Mouse (Mus musculus): ENCODE results near the gene 4933427D14Rik. TPM values are rescaled to one million over a fixed set of nuclear protein-coding genes. Genes with fewer than 3 reads are reported as not detected.
A peak's percentile ranks its signal among the peaks of the same experiment; 100 is the strongest.

The 4933427D14Rik gene
- 7.1 and 9.4 TPM in 2 replicates for polyA plus RNA-seq (2016; fragmentation: Nextera tagmentation; extraction: Ambion mirVana)

DNA sequence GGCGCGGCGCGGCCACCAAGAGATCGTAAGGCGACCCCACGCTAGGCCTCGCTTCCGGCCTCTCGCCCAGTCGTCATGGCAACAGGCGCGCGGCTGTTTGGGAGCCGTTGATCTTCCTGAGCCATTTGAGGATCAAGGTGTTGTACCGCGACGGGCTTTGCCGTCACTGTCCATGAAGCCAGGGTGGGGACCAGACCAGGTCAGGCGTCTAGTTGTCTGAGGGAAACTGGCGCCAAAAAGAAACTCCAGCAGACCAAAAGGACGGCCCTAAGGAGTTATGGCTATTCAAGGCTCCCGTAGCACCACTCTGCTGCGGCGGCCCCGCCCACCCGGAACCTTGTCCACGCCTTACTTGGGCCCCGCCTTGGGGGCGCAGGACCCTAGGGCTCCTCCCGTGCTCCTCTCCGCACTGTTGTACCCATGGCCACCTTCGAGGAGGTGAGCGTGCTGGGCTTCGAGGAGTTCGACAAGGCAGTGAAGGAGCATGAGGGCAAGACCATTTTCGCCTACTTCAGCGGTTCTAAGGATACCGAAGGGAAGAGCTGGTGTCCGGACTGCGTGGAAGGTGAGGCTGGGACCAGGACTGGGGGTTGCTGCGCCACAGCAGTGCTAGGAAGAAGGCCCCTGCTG, at the start of gene 4933427D14Rik, which contains the start of gene Txndc17:
Gene 4933427D14Rik (minus strand): TSS at position 256 of the 630 bp plus-strand sequence.
Gene Txndc17 (plus strand): TSS at position 344 of the 630 bp plus-strand sequence.
- Histone ChIP-seq H3K4me1 (peaks cover 24% of the 10 kb centered on the region), H3K36me3 (peaks cover 30% of the 10 kb centered on the region), H3K27ac (peak within 1 kb of the TSS; percentile 89), H3K9me3 (no peaks in the 10 kb centered on the region), H3K4me3 (peak within 1 kb of the TSS; percentile 92), H3K27me3 (ENCODE audit: insufficient read depth, poor library complexity, severe bottlenecking) (no peaks in the 10 kb centered on the region)
- WGBS = under 1% methylated on average over 42 of the region's 42 CpGs
- peak; percentile 96 for DNase-seq (ENCODE audit: low spot score)

DNA sequence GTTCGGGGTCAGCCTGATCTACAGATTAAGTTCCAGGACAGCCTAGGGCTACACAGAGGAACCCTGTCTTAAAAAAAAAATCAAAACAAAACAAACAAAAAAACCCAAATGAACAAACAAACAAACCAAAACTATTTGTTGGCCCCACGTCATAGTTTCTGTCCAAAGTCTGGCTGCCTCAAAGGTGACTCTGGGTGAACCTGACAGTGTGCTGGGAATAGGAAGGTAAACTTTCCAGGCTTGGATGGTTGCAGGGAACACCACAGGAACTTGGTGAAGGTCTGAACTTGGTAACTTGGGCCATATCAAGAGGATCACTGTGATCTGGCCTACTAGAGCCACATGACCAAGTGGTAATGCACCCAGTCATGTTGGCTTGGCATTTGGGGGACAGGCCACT, 49.2 kb upstream of the 4933427D14Rik start:
- Histone ChIP-seq H3K4me3 (no peak overlapping the region), H3K27ac (no peak overlapping the region), H3K4me1 (no peaks in the 10 kb centered on the region), H3K9me3 (no peaks in the 10 kb centered on the region), H3K36me3 (no peaks in the 10 kb centered on the region), H3K27me3 (ENCODE audit: insufficient read depth, poor library complexity, severe bottlenecking) (peaks cover 23% of the 10 kb centered on the region)
- no peak for DNase-seq (ENCODE audit: low spot score)
- WGBS = 70% methylated on average over 2 of the region's 2 CpGs

DNA sequence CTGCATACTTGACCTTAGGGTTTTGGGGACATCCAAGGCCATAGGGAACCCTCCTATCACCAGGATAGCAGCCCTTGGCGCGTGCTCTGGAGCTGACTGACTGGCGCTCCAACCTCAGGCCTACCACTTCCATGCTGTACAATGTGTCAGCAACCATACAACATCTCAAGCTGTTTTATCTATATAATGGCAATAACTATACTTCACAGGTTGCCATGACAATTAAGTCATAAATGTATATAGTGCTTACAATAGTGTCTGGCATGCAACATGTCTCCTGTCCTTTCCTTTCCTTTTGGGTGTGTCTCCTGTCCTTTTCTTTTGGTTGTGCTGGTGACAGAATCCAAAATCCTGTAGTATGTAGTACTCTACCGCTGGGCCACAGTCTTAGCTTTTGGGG, 48.4 kb upstream of the 4933427D14Rik start:
- Histone ChIP-seq H3K27ac (no peak overlapping the region), H3K4me1 (no peaks in the 10 kb centered on the region), H3K9me3 (no peaks in the 10 kb centered on the region), H3K4me3 (no peak overlapping the region), H3K36me3 (no peaks in the 10 kb centered on the region), H3K27me3 (ENCODE audit: insufficient read depth, poor library complexity, severe bottlenecking) (peaks cover 23% of the 10 kb centered on the region)
- DNase-seq (ENCODE audit: low spot score) = no peak
- 89% methylated on average over 4 of the region's 4 CpGs for WGBS

DNA sequence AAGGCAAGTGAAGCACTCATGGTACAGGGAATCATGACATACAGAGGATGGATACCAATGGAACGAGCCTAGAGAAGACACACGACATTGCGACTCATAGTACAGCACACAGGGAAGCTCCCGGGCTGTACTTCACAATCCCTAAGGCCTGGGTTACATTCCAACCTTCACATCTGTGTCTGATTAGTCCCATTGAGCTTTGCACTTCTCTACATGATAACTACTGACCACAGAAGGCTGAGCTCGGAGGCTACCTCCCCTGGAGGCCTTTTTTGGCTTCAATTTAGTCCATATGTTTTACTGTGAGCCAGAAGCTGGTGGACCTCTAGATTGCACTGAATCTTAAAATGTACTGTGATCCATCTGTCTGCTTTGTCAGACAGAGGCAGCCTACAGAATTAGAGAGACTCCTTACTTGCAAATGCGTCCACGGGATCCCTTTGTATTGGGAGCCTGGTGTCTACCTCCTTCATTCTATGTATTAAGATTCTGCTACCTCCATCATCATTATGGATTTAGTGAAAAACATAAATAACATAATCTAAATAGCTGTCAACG, 38.0 kb upstream of the 4933427D14Rik start:
- no peak for DNase-seq (ENCODE audit: low spot score)
- H3K27ac ChIP-seq = no peak overlapping the region
- no peaks in the 10 kb centered on the region for H3K4me1 ChIP-seq
- peaks cover 13% of the 10 kb centered on the region; the same call in 1 of the 2 replicates for H3K27me3 ChIP-seq (ENCODE audit: insufficient read depth, poor library complexity, severe bottlenecking)
- H3K9me3 ChIP-seq = no peaks in the 10 kb centered on the region
- H3K36me3 ChIP-seq = no peaks in the 10 kb centered on the region
- WGBS = 73% methylated on average over 8 of the region's 8 CpGs
- H3K4me3 ChIP-seq = no peak overlapping the region

DNA sequence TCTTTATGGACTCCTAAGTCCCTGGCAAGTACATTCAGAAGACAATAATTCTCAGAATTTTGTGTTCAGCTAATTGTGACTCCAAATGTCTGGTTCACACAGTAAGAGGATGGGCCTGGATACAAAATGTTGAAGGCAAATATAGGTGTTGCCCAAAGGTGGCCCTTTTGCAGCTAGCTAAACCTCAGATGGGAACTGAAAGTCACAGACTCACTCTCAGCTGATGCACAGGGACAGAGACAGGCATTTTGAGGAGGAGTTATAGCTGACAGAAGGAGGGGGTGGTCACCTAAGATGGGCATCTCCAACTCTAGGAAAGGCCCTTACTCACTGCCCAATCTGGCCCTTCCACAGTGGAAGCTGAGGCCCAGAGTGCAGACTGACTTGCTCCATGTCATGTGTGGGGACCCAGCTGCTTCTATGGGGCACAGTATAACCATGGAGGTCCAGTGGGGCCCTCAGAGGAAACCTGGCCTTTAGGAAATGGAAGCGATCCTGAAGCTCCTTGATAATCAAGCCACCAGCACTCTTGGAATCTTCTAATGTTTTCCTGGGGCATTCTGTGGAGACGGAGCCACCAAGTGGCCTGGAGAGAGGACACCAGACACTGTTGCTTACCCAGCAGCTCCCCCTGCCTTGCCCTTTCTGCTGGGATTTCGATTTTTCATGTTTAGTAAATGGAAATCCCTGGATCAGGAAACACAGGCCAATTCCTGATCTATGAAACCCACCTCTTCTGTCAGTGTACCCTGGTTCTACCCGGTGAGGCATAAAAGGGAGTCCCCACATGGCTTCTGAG, 33.0 kb upstream of the 4933427D14Rik start:
- WGBS = 60% methylated on average over 4 of the region's 4 CpGs
- Histone ChIP-seq H3K4me3 (no peak overlapping the region), H3K27me3 (ENCODE audit: insufficient read depth, poor library complexity, severe bottlenecking) (peaks cover 6% of the 10 kb centered on the region; the same call in 1 of the 2 replicates), H3K36me3 (no peaks in the 10 kb centered on the region), H3K27ac (no peak overlapping the region), H3K4me1 (no peaks in the 10 kb centered on the region), H3K9me3 (no peaks in the 10 kb centered on the region)
- no peak for DNase-seq (ENCODE audit: low spot score)

DNA sequence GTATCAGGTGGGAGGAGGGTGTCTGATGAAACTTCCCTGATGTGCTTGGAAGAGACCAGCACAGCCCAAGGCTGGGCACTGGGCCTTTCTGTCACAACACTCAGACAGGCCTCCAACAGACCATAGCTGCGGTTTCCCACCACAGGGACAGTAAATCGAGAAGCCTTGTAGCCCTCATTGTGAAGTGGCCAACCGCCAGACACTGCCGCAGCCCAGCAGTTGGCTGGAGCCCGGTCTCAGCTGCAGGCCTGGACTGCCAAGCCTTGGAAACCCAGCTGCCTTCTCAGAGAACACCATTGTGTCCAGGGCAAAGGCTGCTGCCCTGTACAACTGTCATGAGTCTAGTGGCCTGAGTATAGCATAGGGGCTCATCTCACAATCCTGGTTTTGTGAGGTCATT, 26.8 kb upstream of the 4933427D14Rik start:
- Histone ChIP-seq H3K9me3 (no peaks in the 10 kb centered on the region), H3K36me3 (no peaks in the 10 kb centered on the region), H3K4me3 (no peak overlapping the region), H3K4me1 (no peaks in the 10 kb centered on the region), H3K27ac (no peak overlapping the region), H3K27me3 (ENCODE audit: insufficient read depth, poor library complexity, severe bottlenecking) (0 out of 2 replicates have a peak, but pooled peaks cover 4% of the 10 kb centered on the region)
- DNase-seq (ENCODE audit: low spot score) = no peak
- 73% methylated on average over 5 of the region's 5 CpGs for WGBS

DNA sequence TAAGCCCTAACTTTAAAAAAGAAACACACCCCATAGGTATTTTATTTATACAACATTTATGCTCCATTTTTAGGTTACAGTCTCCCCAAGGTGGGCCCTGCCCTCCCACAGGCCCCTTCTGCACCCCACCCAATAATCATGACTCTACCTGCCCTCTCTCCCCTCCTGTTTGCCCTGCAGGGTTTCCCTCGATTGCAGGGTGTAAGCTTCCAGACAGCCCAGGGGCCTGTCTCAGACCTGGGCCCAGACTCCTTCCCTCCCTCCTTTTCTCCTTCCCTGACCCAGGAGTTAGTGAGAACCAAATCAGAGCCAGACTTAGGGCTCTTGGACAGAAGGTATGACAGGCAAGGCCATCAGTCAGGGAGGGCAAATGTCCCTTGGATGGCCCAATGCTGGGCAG, 25.7 kb upstream of the 4933427D14Rik start:
- WGBS = 52% methylated on average over 1 of the region's 1 CpGs
- H3K4me1 ChIP-seq = no peaks in the 10 kb centered on the region
- no peaks in the 10 kb centered on the region for H3K9me3 ChIP-seq
- H3K4me3 ChIP-seq = no peak overlapping the region
- H3K36me3 ChIP-seq = no peaks in the 10 kb centered on the region
- peak; percentile 64 for DNase-seq (ENCODE audit: low spot score)
- H3K27me3 ChIP-seq (ENCODE audit: insufficient read depth, poor library complexity, severe bottlenecking) = peaks cover 9% of the 10 kb centered on the region; the same call in 1 of the 2 replicates
- H3K27ac ChIP-seq = no peak overlapping the region

DNA sequence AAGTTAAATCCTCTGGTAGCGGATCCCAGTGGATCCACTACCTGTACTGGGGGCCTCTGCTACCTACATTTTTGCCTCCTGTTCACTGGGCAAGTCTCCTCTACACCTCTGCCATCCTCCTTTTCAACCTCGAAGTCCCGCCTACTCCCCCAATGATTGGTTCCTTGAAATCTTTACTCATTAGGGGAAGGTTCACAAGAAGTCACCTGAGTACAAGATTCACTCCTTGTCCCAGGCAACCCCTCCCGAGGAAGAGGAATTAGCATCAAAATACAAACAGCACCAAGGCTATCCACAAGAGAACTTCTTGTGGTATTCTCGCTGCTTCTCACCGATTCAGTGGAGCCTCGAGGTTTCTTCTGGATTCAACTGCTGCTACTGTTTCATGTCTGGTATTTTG, 24.8 kb upstream of the 4933427D14Rik start:
- no peaks in the 10 kb centered on the region for H3K9me3 ChIP-seq
- peak; percentile 64 for DNase-seq (ENCODE audit: low spot score)
- WGBS = 77% methylated on average over 7 of the region's 7 CpGs
- no peaks in the 10 kb centered on the region for H3K36me3 ChIP-seq
- H3K27ac ChIP-seq = no peak overlapping the region
- H3K4me3 ChIP-seq = no peak overlapping the region
- no peaks in the 10 kb centered on the region for H3K4me1 ChIP-seq
- H3K27me3 ChIP-seq (ENCODE audit: insufficient read depth, poor library complexity, severe bottlenecking) = peaks cover 9% of the 10 kb centered on the region; the same call in 1 of the 2 replicates

DNA sequence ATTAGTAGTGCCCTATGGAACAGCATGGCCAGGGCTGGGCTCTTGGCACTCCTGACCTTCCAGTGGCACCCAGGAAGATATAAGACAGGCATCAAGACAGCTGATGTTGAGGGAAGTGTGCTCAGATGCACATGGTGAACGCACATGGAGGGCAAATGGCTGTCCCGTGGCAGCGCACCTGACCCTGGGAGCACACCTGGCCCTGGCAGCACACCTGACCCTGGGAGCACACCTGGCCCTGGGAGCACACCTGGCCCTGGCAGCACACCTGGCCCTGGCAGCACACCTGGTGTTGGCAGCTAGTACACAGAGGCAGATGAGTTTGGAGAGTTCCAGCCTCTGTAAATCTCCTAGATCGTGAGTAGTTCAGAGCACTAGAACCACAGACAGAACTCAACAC, 21.3 kb upstream of the 4933427D14Rik start:
- H3K4me1 ChIP-seq = no peaks in the 10 kb centered on the region

DNA sequence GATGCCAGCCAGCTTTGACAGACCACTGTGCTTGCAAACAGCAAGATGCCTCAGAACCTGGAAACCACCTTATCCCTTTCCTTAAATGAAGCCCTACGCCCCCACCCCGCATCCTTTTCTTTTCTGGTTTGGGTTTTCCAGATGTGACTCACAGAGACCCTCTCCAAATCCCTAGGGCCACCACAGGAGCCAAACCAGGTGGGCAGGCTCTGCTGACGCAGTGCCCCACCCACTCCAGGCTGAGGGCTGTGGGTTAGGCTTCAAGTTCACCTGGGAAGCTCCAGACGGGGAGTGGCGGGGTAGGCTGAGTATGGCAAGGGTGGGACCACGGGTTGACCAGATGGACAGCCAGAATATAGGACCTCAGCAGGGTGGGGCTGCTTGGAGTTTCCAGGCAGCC, 19.6 kb upstream of the 4933427D14Rik start:
- 76% methylated on average over 6 of the region's 6 CpGs for WGBS
- no peak for DNase-seq (ENCODE audit: low spot score)

More for the DNA sequence above, 21.3 kb upstream of the 4933427D14Rik start:
- DNase-seq (ENCODE audit: low spot score) = peak; percentile 67
- Histone ChIP-seq H3K27ac (no peak overlapping the region), H3K27me3 (ENCODE audit: insufficient read depth, poor library complexity, severe bottlenecking) (peaks cover 9% of the 10 kb centered on the region; the same call in 1 of the 2 replicates), H3K9me3 (no peaks in the 10 kb centered on the region), H3K36me3 (no peaks in the 10 kb centered on the region), H3K4me3 (no peak overlapping the region)
- WGBS = 92% methylated on average over 4 of the region's 4 CpGs

DNA sequence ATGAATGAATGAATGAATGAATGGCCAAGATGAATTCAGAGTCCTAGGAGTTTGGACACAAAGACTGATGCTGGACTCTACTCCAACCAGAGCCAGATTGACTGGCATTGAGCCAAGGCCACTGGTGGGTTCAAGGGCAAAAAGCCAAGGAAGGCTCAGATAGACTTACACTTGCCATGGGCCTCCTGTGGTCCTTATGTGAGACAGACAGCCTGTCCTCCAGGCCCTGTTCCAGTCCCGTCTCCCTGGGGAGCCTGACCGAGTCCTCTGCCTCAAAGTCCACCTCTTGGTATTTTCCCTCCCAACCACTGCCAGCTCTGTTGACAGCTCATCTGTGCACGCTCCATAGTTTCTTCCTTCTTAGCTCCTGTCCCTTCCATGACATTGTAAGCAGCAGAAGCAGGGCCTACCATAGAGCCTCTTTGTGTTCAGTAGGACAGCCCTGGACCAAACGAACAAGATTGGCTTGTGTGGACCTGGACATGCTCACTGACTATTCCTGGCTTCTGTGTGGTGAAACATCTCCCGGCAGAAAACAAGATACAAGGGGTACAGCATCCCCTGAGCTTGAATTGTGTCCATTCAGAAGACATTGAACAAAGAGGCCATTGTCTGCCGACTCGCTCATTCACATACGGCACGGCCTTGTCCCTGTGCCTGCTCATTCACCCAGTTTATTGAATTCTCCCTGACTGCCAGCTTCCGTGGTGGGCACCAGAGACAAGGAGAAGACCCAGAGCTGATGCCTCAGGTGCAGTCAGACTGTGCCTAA, 18.9 kb upstream of the 4933427D14Rik start:
- WGBS = 76% methylated on average over 10 of the region's 10 CpGs
- Histone ChIP-seq H3K4me3 (no peak overlapping the region), H3K4me1 (no peaks in the 10 kb centered on the region), H3K27ac (no peak overlapping the region), H3K27me3 (ENCODE audit: insufficient read depth, poor library complexity, severe bottlenecking) (peaks cover 9% of the 10 kb centered on the region; the same call in 1 of the 2 replicates), H3K9me3 (no peaks in the 10 kb centered on the region), H3K36me3 (no peaks in the 10 kb centered on the region)
- no peak for DNase-seq (ENCODE audit: low spot score)

More for the DNA sequence above, 19.6 kb upstream of the 4933427D14Rik start:
- Histone ChIP-seq H3K27ac (no peak overlapping the region), H3K4me1 (no peaks in the 10 kb centered on the region), H3K27me3 (ENCODE audit: insufficient read depth, poor library complexity, severe bottlenecking) (peaks cover 9% of the 10 kb centered on the region; the same call in 1 of the 2 replicates), H3K4me3 (no peak overlapping the region), H3K36me3 (no peaks in the 10 kb centered on the region), H3K9me3 (no peaks in the 10 kb centered on the region)

DNA sequence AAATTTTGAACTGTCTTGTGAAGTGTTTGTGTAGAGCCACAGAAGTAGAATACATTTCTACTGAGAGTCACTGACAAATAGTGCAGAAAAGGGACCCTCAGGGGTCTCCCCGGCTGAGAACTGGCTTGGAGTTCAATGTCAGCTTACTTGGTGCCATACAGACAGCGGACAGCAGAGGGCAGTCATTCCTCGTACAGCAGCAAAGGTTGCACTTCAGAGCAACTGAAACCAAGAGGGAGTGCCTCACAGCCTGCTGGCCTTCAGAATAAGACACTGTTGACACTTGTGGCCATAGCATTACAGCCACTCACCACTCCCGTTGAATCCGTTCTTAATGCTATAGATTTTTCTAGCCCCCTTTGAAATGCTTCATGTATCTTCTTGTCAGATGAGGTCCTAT, 17.6 kb upstream of the 4933427D14Rik start:
- H3K9me3 ChIP-seq = no peaks in the 10 kb centered on the region
- no peak for DNase-seq (ENCODE audit: low spot score)
- H3K36me3 ChIP-seq = no peaks in the 10 kb centered on the region
- 18% methylated on average over 5 of the region's 5 CpGs for WGBS
- peaks cover 5% of the 10 kb centered on the region; the same call in 1 of the 2 replicates for H3K27me3 ChIP-seq (ENCODE audit: insufficient read depth, poor library complexity, severe bottlenecking)
- H3K4me1 ChIP-seq = no peaks in the 10 kb centered on the region
- no peak overlapping the region for H3K4me3 ChIP-seq
- H3K27ac ChIP-seq = no peak overlapping the region
